Mouse (Mus musculus) liver, embryonic 15.5 days (tissue): ENCODE data around the gene Plxna1. TPM values are rescaled to one million over a fixed set of nuclear protein-coding genes. Genes with fewer than 3 reads are reported as not detected.

Experiments used
- ATAC-seq: fragments of 200-750 bp; cut with Nextera tagmentation; 2 replicates; pipeline ENCODE4 v1.8.0; 2017; ENCODE audit warnings: moderate number of reproducible peaks, mild to moderate bottlenecking, moderate library complexity; ENCODE audit not compliant: insufficient read depth
- H3K27ac ChIP-seq: fragments of 300-500 bp; sonication (generic); replicated peaks from 2 replicates; pipeline ENCODE4 v1.5.1; 2015; ENCODE audit warnings: mild to moderate bottlenecking, inconsistent platforms
- H3K27me3 ChIP-seq: fragments of 300-500 bp; sonication (generic); 2 replicates; pipeline ENCODE4 v1.6.1; 2015; ENCODE audit warnings: mild to moderate bottlenecking, inconsistent platforms
- H3K36me3 ChIP-seq: fragments of 300-500 bp; sonication (generic); replicated peaks from 2 replicates; pipeline ENCODE4 v1.6.1; 2015; ENCODE audit warnings: moderate library complexity, mild to moderate bottlenecking, inconsistent platforms
- H3K4me1 ChIP-seq: fragments of 300-500 bp; sonication (generic); replicated peaks from 2 replicates; pipeline ENCODE4 v1.6.1; 2015; ENCODE audit warnings: inconsistent platforms
- H3K4me2 ChIP-seq: fragments of 300-500 bp; sonication (generic); 2 replicates; pipeline ENCODE4 v1.6.1; 2015; ENCODE audit warnings: moderate library complexity, mild to moderate bottlenecking, inconsistent platforms
- H3K4me3 ChIP-seq: fragments of 300-500 bp; sonication (generic); replicated peaks from 2 replicates; pipeline ENCODE4 v1.5.1; 2015; ENCODE audit warnings: mild to moderate bottlenecking, inconsistent platforms
- H3K9ac ChIP-seq: fragments of 300-500 bp; sonication (generic); 2 replicates; pipeline ENCODE4 v1.6.1; 2015; ENCODE audit warnings: moderate library complexity, mild to moderate bottlenecking, inconsistent platforms
- H3K9me3 ChIP-seq: fragments of 300-500 bp; sonication (generic); replicated peaks from 2 replicates; pipeline ENCODE4 v1.6.1; 2016; ENCODE audit warnings: inconsistent platforms
- WGBS: fragments of 180-500 bp; shearing (Covaris S2); methylation state at CpG from one replicate; pipeline ENCODE4 v1.1.7; 2015; ENCODE audit warnings: mixed read lengths; ENCODE audit not compliant: insufficient replicate concordance; 5-methylcytosine and 5-hydroxymethylcytosine counted together
- polyA plus RNA-seq: library from polyadenylated mRNA; unstranded; fragments of >200 nt; fragmentation: Nextera tagmentation; extraction: Ambion mirVana; gene quantifications from 2 replicates; pipeline ENCODE4 v1.2.1, GENCODE M21; 2015

The Plxna1 gene
- polyA plus RNA-seq, 1 experiment from 2014 or later: 1.8 TPM

DNA sequence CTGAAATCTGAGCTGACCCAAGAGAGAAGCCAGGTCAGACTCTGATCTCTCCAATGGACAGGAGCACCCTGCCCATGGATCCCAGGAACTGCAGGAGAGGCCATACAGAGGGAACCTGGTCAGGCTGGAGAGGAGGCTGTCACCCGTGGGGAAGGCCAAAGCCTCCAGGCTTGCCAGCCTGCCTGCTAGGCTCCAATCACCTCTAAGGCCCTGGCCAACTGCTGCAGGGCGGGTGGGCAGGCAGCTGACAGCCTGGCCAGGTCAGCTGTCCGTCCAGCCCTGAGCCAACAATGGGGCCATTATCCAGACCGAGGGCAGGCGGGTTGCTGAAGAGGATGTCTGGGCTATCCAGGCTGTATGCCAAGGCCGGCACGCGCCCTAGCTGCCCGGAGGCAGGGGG is 14.1 kb downstream of the Plxna1 start:
- H3K4me2 ChIP-seq: no peak overlapping the region
- H3K27ac ChIP-seq: no peak overlapping the region
- H3K9ac ChIP-seq: no peak overlapping the region
- no peaks in the 10 kb centered on the region for H3K27me3 ChIP-seq
- no peaks in the 10 kb centered on the region for H3K36me3 ChIP-seq
- no peak for ATAC-seq
- no peaks in the 10 kb centered on the region for H3K9me3 ChIP-seq
- 80% methylated on average over 9 of the region's 9 CpGs for WGBS
- no peak overlapping the region for H3K4me3 ChIP-seq
- H3K4me1 ChIP-seq: peaks cover 9% of the 10 kb centered on the region; the same call in 1 of the 2 replicates

DNA sequence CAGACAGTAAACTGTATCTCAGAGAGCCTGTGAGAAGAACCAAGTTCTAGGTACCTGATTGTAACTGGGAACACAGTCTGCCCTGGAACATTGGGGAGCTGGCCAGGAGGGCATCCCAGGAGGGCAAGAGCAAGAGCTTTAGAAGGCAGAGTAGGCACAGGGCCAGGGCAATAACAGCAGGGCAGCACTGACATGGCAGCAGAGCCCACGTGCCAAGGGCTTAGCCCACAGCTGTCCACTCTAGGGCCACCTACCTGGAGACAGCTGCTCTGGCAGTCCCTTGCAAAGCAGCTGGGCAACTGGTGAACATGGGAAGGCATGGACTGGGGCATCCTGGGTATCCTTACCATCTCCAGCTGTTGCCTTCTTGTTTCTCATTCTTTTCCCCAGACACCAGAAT is 14.6 kb downstream of the Plxna1 start:
- ATAC-seq: no peak
- H3K9me3 ChIP-seq: no peaks in the 10 kb centered on the region
- no peak overlapping the region for H3K9ac ChIP-seq
- no peak overlapping the region for H3K4me2 ChIP-seq
- WGBS: 53% methylated on average over 1 of the region's 1 CpGs
- H3K4me1 ChIP-seq: peaks cover 9% of the 10 kb centered on the region; the same call in 1 of the 2 replicates
- no peak overlapping the region for H3K27ac ChIP-seq
- no peaks in the 10 kb centered on the region for H3K36me3 ChIP-seq
- no peaks in the 10 kb centered on the region for H3K27me3 ChIP-seq
- no peak overlapping the region for H3K4me3 ChIP-seq

DNA sequence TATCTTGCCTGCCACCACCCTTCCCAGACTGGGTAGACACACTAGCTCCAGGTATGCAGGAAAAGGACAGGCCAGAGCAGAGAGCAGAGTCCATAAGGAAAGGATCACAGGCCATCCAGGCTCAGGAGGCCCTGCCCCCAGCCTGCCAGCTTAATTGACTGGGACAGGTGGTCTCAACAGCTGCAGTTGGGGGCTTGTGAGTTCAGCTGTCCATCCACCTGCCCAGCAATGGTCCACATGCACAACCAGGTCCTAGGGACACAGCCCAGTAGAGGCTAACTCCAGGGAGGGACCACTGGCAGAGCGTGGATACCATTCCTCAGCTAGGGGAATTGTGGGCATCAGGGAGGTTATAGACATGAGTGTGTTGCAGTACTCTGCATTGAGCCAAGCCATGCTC is 16.6 kb downstream of the Plxna1 start:
- Histone ChIP-seq H3K27ac (no peak overlapping the region), H3K4me3 (no peak overlapping the region), H3K9ac (no peak overlapping the region), H3K4me1 (peaks cover 9% of the 10 kb centered on the region; the same call in 1 of the 2 replicates), H3K9me3 (no peaks in the 10 kb centered on the region), H3K36me3 (no peaks in the 10 kb centered on the region), H3K27me3 (no peaks in the 10 kb centered on the region), H3K4me2 (no peak overlapping the region)
- 68% methylated on average over 1 of the region's 1 CpGs for WGBS
- no peak for ATAC-seq

DNA sequence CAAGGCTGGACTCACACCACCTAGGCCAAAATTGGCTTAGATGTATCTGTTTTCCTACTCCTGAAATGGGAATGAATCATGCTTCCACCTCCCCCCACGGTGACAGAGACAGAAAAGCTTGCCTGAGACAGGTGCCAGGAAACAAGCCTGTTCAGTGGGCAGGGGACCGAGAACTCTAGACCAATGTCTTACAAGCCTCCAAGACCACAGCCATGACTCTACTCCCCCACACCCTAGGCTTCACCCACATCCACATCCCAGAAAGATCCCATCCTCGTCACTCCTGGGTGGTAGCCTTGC is 17.0 kb downstream of the Plxna1 start:
- no peak overlapping the region for H3K4me2 ChIP-seq
- 0 out of 2 replicates have a peak, but pooled peaks cover under 1% of the 10 kb centered on the region for H3K36me3 ChIP-seq
- H3K27ac ChIP-seq: no peak overlapping the region
- no peak for ATAC-seq
- H3K4me1 ChIP-seq: peaks cover 6% of the 10 kb centered on the region; the same call in 1 of the 2 replicates
- H3K9ac ChIP-seq: no peak overlapping the region
- H3K9me3 ChIP-seq: no peaks in the 10 kb centered on the region
- 54% methylated on average over 3 of the region's 3 CpGs for WGBS
- H3K27me3 ChIP-seq: no peaks in the 10 kb centered on the region
- H3K4me3 ChIP-seq: no peak overlapping the region

DNA sequence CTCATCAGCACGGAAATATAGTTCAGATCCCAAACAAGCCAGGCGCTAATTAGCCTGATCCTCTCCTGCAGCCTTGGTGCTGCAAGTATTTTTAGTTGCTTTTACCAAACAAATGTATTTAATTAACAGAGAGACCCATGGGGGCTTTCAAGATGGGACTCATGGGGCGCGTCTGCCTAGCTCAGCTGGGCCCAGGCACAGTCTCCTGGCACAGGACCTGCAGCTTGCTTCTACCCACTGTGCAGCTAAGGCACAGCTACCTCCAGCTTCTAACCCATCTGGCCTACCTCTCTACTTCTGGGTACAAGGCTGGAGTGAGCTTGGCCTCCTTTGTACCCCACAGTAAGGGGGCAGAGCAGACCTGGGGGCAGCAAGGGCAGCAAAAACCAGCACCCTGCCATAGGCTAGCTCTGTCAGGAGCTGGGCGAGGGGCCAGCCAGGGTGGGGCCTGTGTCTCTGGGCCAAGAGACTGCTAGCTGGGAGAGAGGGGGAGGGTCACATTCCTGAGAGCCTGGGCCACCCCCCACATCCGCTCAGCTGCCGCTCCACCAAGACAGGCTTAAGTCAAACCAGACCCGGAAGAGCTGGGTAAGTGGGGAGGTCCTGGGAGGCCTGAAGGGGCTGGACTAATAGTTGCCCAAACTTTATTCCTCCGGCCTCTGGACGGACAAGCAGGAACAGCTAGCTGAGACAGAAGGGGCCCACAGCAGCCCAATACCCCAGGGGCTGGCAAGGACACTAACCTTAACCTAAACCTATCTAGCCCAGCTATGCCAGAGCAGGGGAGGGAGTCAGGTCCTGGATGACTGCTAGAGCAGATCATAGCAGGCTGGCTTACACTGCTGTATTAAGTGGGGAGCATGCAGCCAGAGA is 17.6 kb downstream of the Plxna1 start:
- H3K9me3 ChIP-seq: no peaks in the 10 kb centered on the region
- H3K4me1 ChIP-seq: peaks cover 6% of the 10 kb centered on the region; the same call in 1 of the 2 replicates
- no peak overlapping the region for H3K27ac ChIP-seq
- WGBS: 43% methylated on average over 10 of the region's 10 CpGs
- ATAC-seq: peak; percentile 50
- no peaks in the 10 kb centered on the region for H3K27me3 ChIP-seq
- no peak overlapping the region for H3K4me2 ChIP-seq
- no peak overlapping the region for H3K9ac ChIP-seq
- H3K4me3 ChIP-seq: no peak overlapping the region
- H3K36me3 ChIP-seq: 0 out of 2 replicates have a peak, but pooled peaks cover 4% of the 10 kb centered on the region

DNA sequence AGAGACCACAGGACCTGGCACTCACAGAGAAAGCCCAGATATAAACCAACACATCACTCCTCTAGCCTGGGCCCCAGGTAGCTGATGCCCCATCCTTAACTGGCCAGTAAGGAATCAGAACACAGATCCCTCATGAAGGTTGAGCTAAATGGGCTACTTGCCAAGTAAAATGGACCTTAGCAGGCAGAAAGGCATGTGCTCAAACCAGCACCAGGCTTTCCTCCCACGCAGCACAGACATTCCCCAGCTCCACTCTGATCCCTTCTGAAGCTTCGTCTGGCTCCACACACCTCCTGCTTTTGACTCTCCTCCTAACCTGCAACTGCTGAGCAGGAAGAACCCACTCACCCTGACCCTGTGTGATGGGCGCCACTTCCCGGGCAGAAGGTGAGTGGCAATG is 20.4 kb downstream of the Plxna1 start:
- no peak overlapping the region for H3K9ac ChIP-seq
- no peaks in the 10 kb centered on the region for H3K9me3 ChIP-seq
- H3K4me1 ChIP-seq: peaks cover 6% of the 10 kb centered on the region; the same call in 1 of the 2 replicates
- H3K4me3 ChIP-seq: no peak overlapping the region
- H3K36me3 ChIP-seq: 0 out of 2 replicates have a peak, but pooled peaks cover 4% of the 10 kb centered on the region
- ATAC-seq: no peak
- no peak overlapping the region for H3K4me2 ChIP-seq
- no peaks in the 10 kb centered on the region for H3K27me3 ChIP-seq
- no peak overlapping the region for H3K27ac ChIP-seq
- 69% methylated on average over 4 of the region's 4 CpGs for WGBS

DNA sequence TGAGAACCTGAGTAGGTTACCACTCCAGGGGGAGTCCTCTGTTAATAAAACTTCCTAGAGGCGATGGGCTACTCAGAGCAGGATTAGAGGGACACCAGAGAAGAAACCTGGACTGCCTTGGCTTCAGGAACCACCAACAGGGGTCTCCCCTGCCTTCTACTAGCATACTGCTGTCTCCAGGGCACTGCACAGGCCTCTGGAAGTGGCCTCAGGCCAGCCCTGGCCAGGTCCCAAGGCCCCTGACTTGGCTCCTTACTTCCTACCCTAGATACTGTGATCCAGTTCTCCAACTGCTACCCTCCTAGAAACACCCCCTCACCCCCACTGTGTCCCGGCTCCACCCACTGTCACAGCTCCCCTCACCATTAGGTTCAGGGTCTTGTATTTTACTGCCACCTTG is 23.0 kb downstream of the Plxna1 start:
- H3K9ac ChIP-seq: no peak overlapping the region
- no peaks in the 10 kb centered on the region for H3K27me3 ChIP-seq
- no peaks in the 10 kb centered on the region for H3K9me3 ChIP-seq
- WGBS: 61% methylated on average over 2 of the region's 2 CpGs
- no peak for ATAC-seq
- H3K4me2 ChIP-seq: no peak overlapping the region
- no peaks in the 10 kb centered on the region for H3K4me1 ChIP-seq
- no peak overlapping the region for H3K27ac ChIP-seq
- H3K4me3 ChIP-seq: no peak overlapping the region
- H3K36me3 ChIP-seq: 0 out of 2 replicates have a peak, but pooled peaks cover 10% of the 10 kb centered on the region

DNA sequence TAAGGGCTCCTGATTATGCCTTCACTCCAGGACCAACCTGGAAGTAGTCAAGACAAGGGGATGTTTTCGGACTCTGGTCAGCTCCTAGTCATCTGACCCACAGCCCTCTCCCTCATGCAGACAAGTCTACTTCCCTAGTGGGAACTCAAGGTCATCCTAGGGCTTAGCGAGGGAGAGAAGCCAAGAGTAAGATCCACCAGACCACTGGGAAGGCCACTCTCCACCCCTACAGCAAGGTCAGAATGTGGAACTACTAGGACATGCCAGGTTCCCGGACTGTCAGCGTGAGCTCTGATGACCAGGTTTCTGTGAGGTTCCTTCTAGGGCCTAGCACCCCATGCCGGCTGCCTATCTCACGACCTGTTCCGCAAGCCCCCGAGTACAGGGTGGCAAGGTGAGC is 23.7 kb downstream of the Plxna1 start:
- H3K9ac ChIP-seq: no peak overlapping the region
- H3K4me2 ChIP-seq: no peak overlapping the region
- no peak overlapping the region for H3K4me3 ChIP-seq
- H3K27me3 ChIP-seq: no peaks in the 10 kb centered on the region
- no peak for ATAC-seq
- no peaks in the 10 kb centered on the region for H3K9me3 ChIP-seq
- H3K36me3 ChIP-seq: 0 out of 2 replicates have a peak, but pooled peaks cover 10% of the 10 kb centered on the region
- 73% methylated on average over 8 of the region's 8 CpGs for WGBS
- H3K27ac ChIP-seq: no peak overlapping the region
- H3K4me1 ChIP-seq: no peaks in the 10 kb centered on the region

DNA sequence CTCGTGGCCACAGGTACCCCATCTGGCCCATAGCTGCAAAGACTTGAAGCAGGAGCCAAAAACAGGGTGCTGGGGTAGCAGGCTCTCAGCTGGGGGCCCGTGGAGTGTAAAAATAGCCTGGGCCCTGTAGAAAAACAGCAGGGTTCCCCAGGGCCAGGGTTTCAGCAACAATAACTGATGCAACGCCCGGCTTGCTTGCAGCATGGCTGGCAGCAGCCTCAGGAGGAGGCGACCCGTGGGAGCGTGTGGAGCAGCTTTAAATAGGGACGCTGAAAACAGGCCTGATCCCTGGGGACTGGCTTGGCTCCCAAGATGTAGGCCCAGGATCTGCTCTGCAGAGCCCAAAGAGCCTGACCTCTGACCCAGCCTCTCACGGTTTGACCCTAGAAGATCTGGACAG is 24.8 kb downstream of the Plxna1 start:
- no peaks in the 10 kb centered on the region for H3K4me1 ChIP-seq
- H3K4me2 ChIP-seq: no peak overlapping the region
- H3K27me3 ChIP-seq: no peaks in the 10 kb centered on the region
- H3K27ac ChIP-seq: no peak overlapping the region
- H3K9ac ChIP-seq: no peak overlapping the region
- ATAC-seq: no peak
- H3K36me3 ChIP-seq: peaks cover 13% of the 10 kb centered on the region; the same call in 1 of the 2 replicates
- 70% methylated on average over 9 of the region's 9 CpGs for WGBS
- no peak overlapping the region for H3K4me3 ChIP-seq
- no peaks in the 10 kb centered on the region for H3K9me3 ChIP-seq

DNA sequence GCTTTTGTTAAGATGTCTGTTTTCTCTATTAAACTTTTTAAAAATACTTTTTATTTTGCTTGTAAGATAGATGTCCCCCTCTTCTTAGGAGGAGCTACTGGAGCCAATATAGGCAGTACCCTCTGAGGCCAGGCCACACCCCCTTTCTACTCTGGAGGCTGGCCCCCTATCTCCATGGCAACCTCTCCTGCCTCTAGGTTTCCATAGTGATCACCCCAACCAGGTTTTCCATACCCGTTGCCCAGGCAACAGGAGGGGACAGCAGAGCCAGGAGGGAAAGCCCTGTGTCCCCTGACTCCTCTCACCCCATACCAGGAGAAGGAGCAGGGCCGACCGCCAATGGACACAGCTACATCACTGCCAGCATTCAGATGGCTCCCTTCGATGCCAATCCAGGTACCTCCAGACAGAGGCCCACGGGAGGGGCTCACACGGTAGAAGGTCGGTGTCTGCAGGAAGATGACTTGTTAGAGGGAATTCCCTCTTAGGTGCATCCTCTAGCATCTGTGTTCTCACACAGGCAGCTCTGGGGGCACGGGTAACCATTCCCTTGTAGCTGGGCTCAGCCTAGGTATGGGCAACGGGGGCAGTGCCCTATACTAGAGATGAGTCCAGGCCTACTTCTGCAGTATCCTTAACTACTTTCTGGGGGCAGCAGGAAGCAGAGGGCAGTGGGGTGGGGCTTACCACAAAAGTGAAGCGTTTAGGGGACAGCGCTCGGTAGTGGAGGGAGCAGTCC is 28.3 kb downstream of the Plxna1 start:
- H3K27ac ChIP-seq: no peak overlapping the region
- no peak overlapping the region for H3K4me2 ChIP-seq
- no peaks in the 10 kb centered on the region for H3K9me3 ChIP-seq
- H3K27me3 ChIP-seq: no peaks in the 10 kb centered on the region
- WGBS: 80% methylated on average over 12 of the region's 12 CpGs
- ATAC-seq: no peak
- no peak overlapping the region for H3K9ac ChIP-seq
- no peaks in the 10 kb centered on the region for H3K4me1 ChIP-seq
- no peak overlapping the region for H3K4me3 ChIP-seq
- H3K36me3 ChIP-seq: peaks cover 17% of the 10 kb centered on the region; the same call in 1 of the 2 replicates

DNA sequence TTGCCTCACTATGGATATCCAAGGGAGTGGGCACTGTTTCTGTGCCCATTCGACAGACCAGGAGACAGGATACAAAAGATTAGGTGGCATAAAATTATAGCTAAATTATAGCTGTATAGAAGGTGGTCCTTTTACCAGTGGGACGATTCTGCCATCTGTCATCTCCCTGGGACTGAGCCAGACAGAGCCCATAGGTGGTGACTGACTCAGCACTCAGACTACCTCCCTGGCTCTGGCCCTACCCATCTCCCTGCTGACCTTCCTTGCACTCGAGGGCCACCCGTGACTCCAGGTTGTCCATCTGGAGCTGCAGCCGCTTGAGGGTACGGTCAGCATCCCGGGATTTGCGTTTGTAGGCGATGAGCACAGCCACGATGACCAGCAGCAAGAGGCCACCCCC is 31.5 kb downstream of the Plxna1 start:
- H3K9me3 ChIP-seq: no peaks in the 10 kb centered on the region
- no peaks in the 10 kb centered on the region for H3K4me1 ChIP-seq
- no peaks in the 10 kb centered on the region for H3K27me3 ChIP-seq
- H3K27ac ChIP-seq: no peak overlapping the region
- H3K4me3 ChIP-seq: no peak overlapping the region
- no peak overlapping the region for H3K4me2 ChIP-seq
- 78% methylated on average over 10 of the region's 10 CpGs for WGBS
- no peak overlapping the region for H3K9ac ChIP-seq
- H3K36me3 ChIP-seq: peaks cover 17% of the 10 kb centered on the region; the same call in 1 of the 2 replicates
- no peak for ATAC-seq
